Mouse (Mus musculus) small intestine, adult 2 months (tissue): ENCODE results near the gene Phactr2.

ENCODE experiments used
- CTCF ChIP-seq: fragments of 200-500 bp; IDR thresholded peaks from 2 replicates; pipeline ENCODE4 v1.5.1; 2012; ENCODE audit warnings: low read depth, mild to moderate bottlenecking, control low read depth, inconsistent platforms, low read length, moderate library complexity, mixed read lengths; ENCODE audit not compliant: insufficient replicate concordance, insufficient read length; ENCODE audit errors: extremely low read depth
- POLR2A ChIP-seq: fragments of 200-500 bp; IDR thresholded peaks from 2 replicates; pipeline ENCODE4 v1.6.1; 2012; ENCODE audit warnings: low read depth, mild to moderate bottlenecking, control low read depth, inconsistent platforms, low read length, moderate library complexity

- no peak for TF ChIP-seq CTCF
- no peak for TF ChIP-seq POLR2A
Observed at GRCm38 (mm10) chr10:13333781-13334180, 140.4 kb downstream of the Phactr2 start.
